Mouse (Mus musculus) layer of hippocampus, postnatal 10 days (tissue): Measurements from ENCODE around the gene Cpsf4. TPM values are rescaled to one million over a fixed set of nuclear protein-coding genes. Genes with fewer than 3 reads are reported as not detected.
"Not testable (repeated sequence)": the region's sequence is repeated elsewhere in the genome, so short reads cannot be mapped to it uniquely, and the experiment has no call there.

Experiments
- DNase-seq, 2 experiments: peaks; one replicate each; pipeline ENCODE4 v3.0.0; 2021; ENCODE audit warnings: low spot score in 2 of 2
- total RNA-seq, 2 experiments: library from RNA; stranded (reverse); gene quantifications; 2 replicates each; pipeline ENCODE4 v1.2.3; 2021

Gene Cpsf4
- total RNA-seq, 2 experiments from 2014 or later, result 29.7 to 30.5 TPM

GRCm38 (mm10) chr5:145178461-145178980 is 11.5 kb downstream of the Cpsf4 start:
- DNase-seq, result no peak

DNA sequence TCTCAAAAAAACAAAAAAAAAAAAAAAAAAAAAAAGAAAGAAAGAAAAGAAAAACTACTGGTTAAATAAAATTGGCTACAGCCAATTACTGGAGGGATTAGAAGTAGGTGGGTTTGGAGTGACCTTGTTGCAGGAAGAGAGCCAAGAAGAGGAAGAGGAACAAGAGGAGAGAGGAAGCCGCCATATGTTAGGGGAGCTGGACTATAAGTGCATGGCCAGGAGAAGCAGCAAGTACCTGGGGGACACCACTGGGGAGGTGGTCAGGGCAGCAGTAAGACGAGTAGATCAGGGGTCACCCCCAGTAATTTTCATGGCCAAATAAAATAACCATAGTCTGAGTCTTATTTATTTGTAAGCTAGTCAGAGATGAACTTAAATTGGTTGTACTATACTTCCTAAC is 18.2 kb downstream of the Cpsf4 start:
- no peak for DNase-seq

DNA sequence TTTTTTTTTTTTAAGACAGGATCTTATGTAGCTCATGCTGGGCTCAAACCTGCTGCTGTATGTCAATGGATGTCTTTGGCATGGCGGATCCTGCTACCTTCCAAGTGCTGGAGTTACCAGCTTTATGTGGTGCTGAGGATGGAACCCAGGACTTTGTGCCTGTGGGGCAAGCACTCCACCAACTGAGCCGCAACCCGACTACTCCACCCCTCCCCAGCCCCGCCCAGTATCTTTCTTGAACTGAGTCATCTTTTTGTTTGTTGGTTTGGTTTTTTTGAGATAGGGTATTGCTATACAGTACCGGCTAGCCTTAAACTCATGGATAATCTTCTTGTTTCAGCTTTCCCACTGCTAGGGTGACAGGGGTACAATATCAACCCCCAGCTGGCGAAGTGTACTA is 22.4 kb downstream of the Cpsf4 start:
- DNase-seq, result no peak

- no peak for DNase-seq
Observed at GRCm38 (mm10) chr5:145190373-145190772, 23.4 kb downstream of the Cpsf4 start.

- DNase-seq, result peak; percentile 84 to 91
Observed at GRCm38 (mm10) chr5:145190875-145191798, 24.1 kb downstream of the Cpsf4 start.

GRCm38 (mm10) chr5:145191962-145192361 is 24.9 kb downstream of the Cpsf4 start, which contains the start of gene Atp5j2:
Gene Atp5j2 (minus strand): TSS chr5:145192062.
- DNase-seq, result no peak

- no peak for DNase-seq
Observed at GRCm38 (mm10) chr5:145200387-145200786, 33.4 kb downstream of the Cpsf4 start.

DNA sequence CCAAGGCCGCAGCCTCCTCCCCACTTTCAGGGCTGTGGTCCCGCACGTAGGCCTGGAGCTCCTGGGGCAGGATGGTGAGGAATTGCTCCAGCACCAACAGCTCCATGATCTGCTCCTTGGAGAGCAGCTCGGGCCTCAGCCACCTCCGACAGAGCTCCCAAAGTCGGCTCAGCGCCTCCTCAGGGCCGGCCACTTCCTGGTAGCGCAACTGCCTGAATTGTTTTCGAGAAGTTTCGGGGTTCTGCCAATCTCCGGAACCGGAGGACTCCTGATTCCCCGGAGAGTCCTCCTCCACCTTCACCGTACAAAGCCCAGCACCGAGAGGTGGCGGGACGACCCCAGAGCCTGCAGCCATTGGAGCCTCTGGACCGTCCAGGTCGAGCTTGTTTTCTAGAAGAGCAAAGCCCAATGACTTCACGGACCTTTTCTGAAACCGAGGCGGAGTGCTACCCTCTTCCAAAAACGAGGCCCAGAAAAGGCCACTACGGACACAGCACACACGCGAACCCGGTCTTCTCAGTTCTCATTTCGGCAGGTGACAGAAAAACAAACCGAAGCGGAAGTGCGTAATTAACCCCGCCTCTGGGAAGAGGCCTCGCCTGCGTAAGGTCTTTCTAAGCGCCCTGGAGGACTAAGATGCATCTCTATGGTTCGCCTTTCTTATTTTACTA is 34.4 kb downstream of the Cpsf4 start, which contains the start of gene Zkscan14:
Gene Zkscan14, minus strand, starts transcription at position 548 of the 671 bp plus-strand sequence.
- peak; percentile 59 to 69 for DNase-seq

DNA sequence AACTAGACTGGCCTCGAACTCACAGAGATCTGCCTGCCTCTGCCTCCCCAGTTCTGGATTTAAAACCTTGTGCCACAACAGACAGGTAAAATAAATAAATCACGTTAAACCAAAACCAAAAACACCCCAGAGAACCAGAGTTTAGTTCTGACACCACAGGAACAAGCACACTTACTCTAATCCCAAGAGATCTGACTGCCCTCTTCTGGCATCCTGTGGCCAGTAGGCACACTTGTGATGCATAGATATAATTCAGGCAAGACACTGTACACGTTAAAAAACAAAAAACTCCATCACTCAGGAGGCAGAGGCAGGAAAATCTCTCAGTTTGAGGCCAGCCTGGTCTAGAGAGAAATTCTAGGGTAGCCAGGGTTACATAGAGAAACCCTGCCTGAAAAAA is 35.4 kb downstream of the Cpsf4 start:
- DNase-seq, result no peak

- peak; percentile 97 to 98 for DNase-seq
Observed at GRCm38 (mm10) chr5:145203936-145204691, 37.1 kb downstream of the Cpsf4 start, which contains the start of gene Zkscan5. Gene Zkscan5 (plus strand): TSS chr5:145204562.

DNA sequence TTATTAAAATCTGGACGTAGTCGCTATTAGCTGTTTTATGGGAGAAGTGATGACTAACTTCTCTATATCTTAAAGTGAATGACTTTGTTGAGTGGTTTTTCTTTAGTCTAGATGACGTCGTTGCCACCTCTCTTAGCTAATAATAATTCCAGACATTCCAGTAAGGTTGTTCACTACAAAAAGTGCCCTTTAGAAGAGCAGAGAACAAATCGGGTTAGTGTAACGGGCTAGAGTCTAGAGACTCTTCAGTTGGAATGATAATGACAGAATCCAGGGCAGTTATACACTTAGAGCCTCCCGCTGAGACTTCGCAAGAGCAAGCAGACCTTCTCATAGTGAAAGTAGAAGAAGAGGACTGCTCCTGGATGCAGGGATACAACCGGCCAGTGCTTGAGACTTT is 38.0 kb downstream of the Cpsf4 start:
- no peak for DNase-seq

DNA sequence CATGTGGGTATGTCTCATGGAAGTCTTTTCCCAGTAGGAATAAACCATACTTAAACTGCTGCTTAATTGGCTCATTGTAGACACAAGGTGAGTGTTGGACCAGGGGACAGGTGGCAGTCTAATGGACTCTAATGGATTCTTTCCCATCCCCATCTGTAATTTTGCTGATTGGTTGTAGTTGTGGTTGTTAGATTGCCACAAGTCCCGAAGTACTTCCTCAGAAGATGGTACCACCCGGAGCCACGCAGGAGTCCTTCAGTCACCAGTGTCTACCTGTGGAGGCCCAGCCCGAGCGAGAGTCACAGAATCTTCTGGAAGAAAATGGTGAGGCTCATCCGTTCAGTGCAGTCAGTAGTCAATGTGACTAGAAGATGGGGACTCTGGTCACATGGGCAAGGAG is 40.4 kb downstream of the Cpsf4 start:
- no peak for DNase-seq

- DNase-seq, result no peak
Observed at GRCm38 (mm10) chr5:145207954-145208353, 40.9 kb downstream of the Cpsf4 start.

- not testable (repeated sequence) for DNase-seq
Observed at GRCm38 (mm10) chr5:145208391-145208790, 41.4 kb downstream of the Cpsf4 start.

GRCm38 (mm10) chr5:145211340-145211739 is 44.3 kb downstream of the Cpsf4 start:
- no peak for DNase-seq

GRCm38 (mm10) chr5:145212216-145212615 is 45.2 kb downstream of the Cpsf4 start:
- no peak for DNase-seq

- no peak for DNase-seq
Observed at GRCm38 (mm10) chr5:145213505-145213904, 46.5 kb downstream of the Cpsf4 start.

- DNase-seq, result no peak
Observed at GRCm38 (mm10) chr5:145214679-145215078, 47.7 kb downstream of the Cpsf4 start.

- no peak for DNase-seq
Observed at GRCm38 (mm10) chr5:145217746-145218145, 50.7 kb downstream of the Cpsf4 start.

DNA sequence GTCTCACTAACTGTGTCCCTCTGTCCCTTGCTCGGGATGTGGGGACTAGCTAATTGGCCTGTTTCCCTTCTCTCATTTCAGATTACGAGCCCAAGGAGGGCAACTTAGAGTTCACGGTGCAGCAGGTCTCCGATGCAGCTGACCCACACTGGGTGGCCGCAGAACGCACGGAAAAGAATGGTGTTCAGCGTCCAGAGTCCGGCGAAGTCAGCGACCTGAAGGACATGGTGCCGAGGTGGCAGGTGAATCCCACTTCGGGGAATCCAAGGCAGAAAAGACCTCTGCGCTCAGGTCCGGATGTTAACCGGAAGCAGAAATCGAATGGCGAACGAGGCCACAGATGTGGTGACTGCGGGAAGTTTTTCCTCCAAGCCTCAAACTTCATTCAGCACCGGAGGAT is 51.2 kb downstream of the Cpsf4 start:
- DNase-seq, result no peak

DNA sequence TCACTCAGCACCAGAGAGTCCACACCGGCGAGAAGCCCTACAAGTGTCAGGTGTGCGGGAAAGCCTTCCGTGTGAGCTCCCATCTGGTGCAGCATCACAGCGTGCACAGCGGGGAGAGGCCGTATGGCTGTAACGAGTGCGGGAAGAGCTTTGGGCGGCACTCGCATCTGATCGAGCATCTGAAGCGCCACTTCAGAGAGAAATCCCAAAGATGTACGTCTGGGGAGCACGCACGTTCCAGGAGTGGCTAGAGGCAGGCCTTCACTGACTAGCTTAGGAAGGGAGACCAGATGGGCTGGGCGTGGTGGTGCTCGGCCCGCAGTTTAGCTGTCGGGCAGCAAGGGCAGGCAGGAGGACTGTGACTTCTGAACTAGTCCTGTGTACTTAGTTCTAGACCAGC is 51.7 kb downstream of the Cpsf4 start:
- no peak for DNase-seq
